ENCODE assay signal across 9 mouse cellular contexts in the genomic region with DNA sequence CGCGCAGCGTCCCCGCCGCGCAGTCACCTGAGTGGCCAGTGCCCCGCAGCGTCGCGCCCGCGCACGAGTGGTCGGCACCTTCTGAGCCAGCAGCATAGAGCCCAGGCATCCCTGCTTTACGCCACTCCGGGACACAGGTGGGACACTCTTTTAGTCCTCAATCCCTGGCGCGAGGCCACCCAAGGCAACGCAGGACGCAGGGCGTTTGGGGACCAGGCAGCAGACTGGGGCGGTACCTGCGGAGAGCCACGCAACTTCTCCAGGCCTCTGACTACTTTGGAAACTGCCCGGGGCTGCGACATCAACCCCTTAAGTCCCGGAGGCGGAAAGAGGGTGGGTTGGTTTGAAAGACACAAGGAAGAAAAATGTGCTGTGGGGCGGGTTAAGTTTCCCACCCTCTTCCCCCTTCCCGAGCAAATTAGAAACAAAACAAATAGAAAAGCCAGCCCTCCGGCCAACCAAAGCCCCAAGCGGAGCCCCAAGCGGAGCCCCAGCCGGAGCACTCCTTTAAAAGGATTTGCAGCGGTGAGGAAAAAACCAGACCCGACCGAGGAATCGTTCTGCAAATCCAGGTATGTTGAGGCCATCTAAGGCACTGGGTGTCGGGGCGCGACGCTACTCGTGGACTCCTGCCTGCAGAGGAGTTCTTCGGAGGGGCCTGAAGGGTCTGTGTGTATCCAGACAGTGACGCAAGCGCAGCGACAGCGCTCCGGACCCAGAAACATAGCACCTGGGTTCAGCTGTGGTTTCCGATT. TPM values are rescaled to one million over a fixed set of nuclear protein-coding genes. Genes with fewer than 3 reads are reported as not detected.
DNase-seq lines count a peak whose midpoint lies in the region; ATAC-seq and TF ChIP-seq lines count a peak whose summit lies in the region.
"Had no signal": no experiment of that assay in that cellular context is flagged by ENCODE, and none has a peak within 500 bp of the region (broad histone marks: within the 10 kb centered on the region; RNA-seq: fewer than 3 reads in every experiment).

Lepr (plus strand) TSS at position 38 of the 755 bp plus-strand sequence.

- intact Hi-C loops in left cerebral cortex, postnatal 4 days (cut with DNase I) = no loop called here

- H3K36me3 ChIP-seq in heart, embryonic 12.5 days = no peaks in the 10 kb centered on the region
- no peaks in the 10 kb centered on the region for H3K36me3 ChIP-seq in kidney, embryonic 14.5 days (ENCODE audit: control insufficient read depth, insufficient read depth, low read length)

- peak within 1 kb of the TSS; percentile 83 for H3K4me2 ChIP-seq in heart, embryonic 12.5 days
- H3K4me2 ChIP-seq in kidney, embryonic 14.5 days (replicated peaks; ENCODE audit: low read depth, low read length) = peak within 1 kb of the TSS; percentile 91

- peak; percentile 2 for DNase-seq in left cerebral cortex, postnatal 4 days
- no peak for DNase-seq in left cerebral cortex, adult 9 months (ENCODE audit: low spot score in 2 of 2)
- peak; percentile 46 for DNase-seq in lung, postnatal 14 days
- DNase-seq in testis, postnatal 10 days (ENCODE audit: low spot score) = peak; percentile 47

- H3K27ac ChIP-seq in cortical plate, adult 2 months (ENCODE audit: insufficient read depth, low read length) = no peak within 1 kb of the TSS
- H3K27ac ChIP-seq in heart, embryonic 12.5 days (ENCODE audit: poor library complexity, severe bottlenecking) = no peak within 1 kb of the TSS
- no peak within 1 kb of the TSS for H3K27ac ChIP-seq in kidney, embryonic 14.5 days (ENCODE audit: low read depth, low read length)

- peaks cover 10% of the 10 kb centered on the region for H3K27me3 ChIP-seq in heart, embryonic 12.5 days (replicated peaks)
- peaks cover 6% of the 10 kb centered on the region for H3K27me3 ChIP-seq in kidney, embryonic 14.5 days (ENCODE audit: control insufficient read depth, insufficient read depth, low read length)
- H3K27me3 ChIP-seq: Patski had no signal

- peak within 1 kb of the TSS; percentile 48 for H3K4me3 ChIP-seq in cortical plate, adult 2 months (ENCODE audit: insufficient read depth, low read length)
- peak within 1 kb of the TSS; percentile 53 for H3K4me3 ChIP-seq in heart, embryonic 12.5 days
- peak within 1 kb of the TSS; percentile 44 for H3K4me3 ChIP-seq in kidney, embryonic 14.5 days (ENCODE audit: low read length)

- WGBS in heart, embryonic 12.5 days = 1% methylated on average over 50 of the region's 50 CpGs
- under 1% methylated on average over 50 of the region's 50 CpGs for WGBS in kidney, embryonic 14.5 days

- no peak for TF ChIP-seq CTCF in cortical plate, adult 2 months (IDR thresholded peaks at IDR 0.05; ENCODE audit: extremely low read depth, insufficient read depth, low read length)

- H3K9ac ChIP-seq in heart, embryonic 12.5 days = peak within 1 kb of the TSS; percentile 63
- peak within 1 kb of the TSS; percentile 47 for H3K9ac ChIP-seq in kidney, embryonic 14.5 days (ENCODE audit: low read depth, low read length)

- peak; percentile 42; the same call in 1 of the 2 replicates for ATAC-seq in heart, embryonic 12.5 days (ENCODE audit: insufficient number of reproducible peaks, low FRiP score)
- peak; percentile 71 for ATAC-seq in kidney, embryonic 14.5 days (ENCODE audit: low FRiP score, low TSS enrichment)
- ATAC-seq in cerebellum, adult (ENCODE audit: insufficient number of reproducible peaks, low FRiP score, low TSS enrichment) = no peak
- ATAC-seq: Patski had no signal

- H3K4me1 ChIP-seq in cortical plate, adult 2 months (ENCODE audit: control insufficient read depth, insufficient read depth, low read length) = no peaks in the 10 kb centered on the region
- peaks cover 6% of the 10 kb centered on the region; the same call in 1 of the 2 replicates for H3K4me1 ChIP-seq in heart, embryonic 12.5 days (replicated peaks)
- no peaks in the 10 kb centered on the region for H3K4me1 ChIP-seq in kidney, embryonic 14.5 days (ENCODE audit: control insufficient read depth, insufficient read depth, low read length)

- TF ChIP-seq POLR2A in cortical plate, adult 2 months (IDR thresholded peaks at IDR 0.05; ENCODE audit: extremely low read depth, insufficient read depth, low read length) = no peak

- H3K9me3 ChIP-seq in heart, embryonic 12.5 days (replicated peaks) = no peaks in the 10 kb centered on the region
- no peaks in the 10 kb centered on the region for H3K9me3 ChIP-seq in kidney, embryonic 14.5 days (ENCODE audit: control insufficient read depth, low read length)

RNA-seq across cellular contexts. Expression of gene Lepr, which starts in this region (rescaled TPM):
- total RNA-seq in left cerebral cortex, postnatal 4 days (2021) = 1 to 10 TPM; 5.7 to 6.3 TPM
- polyA plus RNA-seq in cortical plate, adult 2 months (2012; rRNA removed) = 1.8 and 2.3 TPM in 2 replicates
- polyA plus RNA-seq in heart, embryonic 12.5 days (2016; fragmentation: Nextera tagmentation; extraction: Ambion mirVana) = 0.86 and 1.3 TPM in 2 replicates
- polyA plus RNA-seq in kidney, embryonic 14.5 days (2014; fragmentation: Nextera tagmentation; extraction: Ambion mirVana) = 1.3 and 3.7 TPM in 2 replicates

Comparison
In these comparisons a context has a peak if more than half of its experiments do, and no peak if none do; other contexts are left out.
1. DNase-seq: peak in left cerebral cortex, postnatal 4 days (single experiment), lung, postnatal 14 days (single experiment) and testis, postnatal 10 days (single experiment); none in left cerebral cortex, adult 9 months (0 of 2).
2. Peak in every context shown above with its lines, with median percentiles within 50 percentile points of each other: H3K4me3 ChIP-seq.